Mouse (Mus musculus) olfactory bulb, adult 2 months (tissue): ENCODE results near the gene Prkaa1. TPM values are rescaled to one million over a fixed set of nuclear protein-coding genes. Genes with fewer than 3 reads are reported as not detected.
"Not testable (repeated sequence)": the region's sequence is repeated elsewhere in the genome, so short reads cannot be mapped to it uniquely, and the experiment has no call there.

Experiments
- H3K27ac ChIP-seq: fragments of 200-500 bp; 2 replicates; pipeline ENCODE4 v1.5.1; 2012; ENCODE audit warnings: low read depth, low read length; ENCODE audit not compliant: insufficient read depth
- H3K4me1 ChIP-seq: fragments of 200-500 bp; 2 replicates; pipeline ENCODE4 v1.6.1; 2012; ENCODE audit warnings: low read length; ENCODE audit not compliant: control insufficient read depth, insufficient read depth
- H3K4me3 ChIP-seq: fragments of 200-500 bp; 2 replicates; pipeline ENCODE4 v1.5.1; 2012; ENCODE audit warnings: mild to moderate bottlenecking, low read depth, low read length, moderate library complexity; ENCODE audit not compliant: insufficient read depth
- CTCF ChIP-seq: fragments of 200-500 bp; IDR thresholded peaks from 2 replicates; pipeline ENCODE4 v1.5.1; 2012; ENCODE audit warnings: low read depth, mild to moderate bottlenecking, low read length, moderate library complexity; ENCODE audit not compliant: insufficient read depth
- POLR2A ChIP-seq: fragments of 200-500 bp; IDR thresholded peaks from 2 replicates; pipeline ENCODE4 v1.6.1; 2012; ENCODE audit warnings: mild to moderate bottlenecking, low read depth, low read length, moderate library complexity; ENCODE audit not compliant: insufficient read depth
- WGBS: fragments of 180-500 bp; shearing (Covaris S2); methylation state at CpG from one replicate; pipeline ENCODE4 v1.1.7; 2018; 5-methylcytosine and 5-hydroxymethylcytosine counted together
- polyA plus RNA-seq: library from polyadenylated mRNA; stranded (reverse); fragments of >200 nt; gene quantifications from 2 replicates; pipeline ENCODE4 v1.2.4, GENCODE M21; 2012; ENCODE audit warnings: low replicate concordance; ENCODE audit not compliant: missing spikeins, insufficient read depth, insufficient read length

Gene Prkaa1
- polyA plus RNA-seq, 1 experiment, result not detected

DNA sequence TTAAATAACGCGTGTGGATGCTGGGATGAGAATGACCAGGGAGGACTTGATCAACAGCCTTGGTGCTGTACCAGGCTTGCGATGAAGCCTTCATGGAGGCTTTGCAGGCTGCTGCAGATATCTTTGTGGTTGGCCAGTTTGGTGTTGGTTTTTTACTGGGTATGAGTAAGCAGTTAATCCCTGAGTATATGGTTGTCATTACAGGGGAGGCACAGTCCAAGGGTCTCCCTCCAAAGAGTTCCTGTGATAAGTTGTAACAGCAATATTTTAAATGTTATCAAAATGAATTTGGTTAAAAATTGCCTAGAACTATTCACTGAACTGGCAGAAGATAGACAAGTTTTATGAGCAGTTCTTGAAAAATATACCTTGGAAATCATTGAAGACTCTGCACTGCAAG, 65.5 kb downstream of the Prkaa1 start:
- H3K4me1 ChIP-seq, result no peaks in the 10 kb centered on the region
- H3K4me3 ChIP-seq, result no peak overlapping the region
- H3K27ac ChIP-seq, result no peak overlapping the region
- TF ChIP-seq POLR2A (no peak), CTCF (no peak)
- WGBS, result 97% methylated on average over 3 of the region's 3 CpGs

- WGBS, result 68% methylated on average over 6 of the region's 6 CpGs
- TF ChIP-seq POLR2A (no peak), CTCF (no peak)
- no peak overlapping the region for H3K4me3 ChIP-seq
- no peak overlapping the region for H3K27ac ChIP-seq
- no peaks in the 10 kb centered on the region for H3K4me1 ChIP-seq
These were observed 76.8 kb downstream of the Prkaa1 start for GRCm38 (mm10) chr15:5220491-5220890.

GRCm38 (mm10) chr15:5230746-5231145, 87.1 kb downstream of the Prkaa1 start:
- H3K4me3 ChIP-seq, H3K4me1 ChIP-seq, H3K27ac ChIP-seq: not testable (repeated sequence)
- WGBS, result 86% methylated on average over 10 of the region's 10 CpGs

Other genes starting within 250 kb of the Prkaa1 start
- not detected in 2 replicates for gene Mroh2b, start 245.1 kb upstream of the Prkaa1 start, polyA plus RNA-seq
- not detected in 2 replicates for gene C7, start 80.1 kb upstream of the Prkaa1 start, polyA plus RNA-seq
- not detected in 2 replicates for gene Card6, start 35.3 kb upstream of the Prkaa1 start, polyA plus RNA-seq
- gene Rpl37, start 27.2 kb upstream of the Prkaa1 start, polyA plus RNA-seq, result not detected in 2 replicates
- not detected in 2 replicates for gene Ttc33, start 41.7 kb downstream of the Prkaa1 start, polyA plus RNA-seq
- gene Ptger4, start 100.3 kb downstream of the Prkaa1 start, polyA plus RNA-seq, result not detected in 2 replicates